Mouse (Mus musculus): Measurements from ENCODE around the gene Camp. TPM values are rescaled to one million over a fixed set of nuclear protein-coding genes. Genes with fewer than 3 reads are reported as not detected.

Camp gene
- polyA plus RNA-seq, 1 experiment from 2014 or later, result 0.91 TPM

GRCm38 (mm10) chr9:109886259-109886658, 36.8 kb upstream of the Camp start:
- ATAC-seq (replicated peaks; ENCODE audit: low FRiP score, low TSS enrichment, low read depth) (peak; percentile 62), DNase-seq (ENCODE audit: low spot score) (no peak)
- no peak overlapping the region for H3K27ac ChIP-seq (ENCODE audit: low read depth)
- H3K4me3 ChIP-seq (ENCODE audit: low read depth, low read length), result no peak overlapping the region
- WGBS, result 60% methylated on average over 4 of the region's 4 CpGs
- no peaks in the 10 kb centered on the region for H3K27me3 ChIP-seq (replicated peaks; ENCODE audit: control insufficient read depth, insufficient read depth, low read length)
- H3K4me1 ChIP-seq (replicated peaks; ENCODE audit: control insufficient read depth, insufficient read depth, low read length), result no peaks in the 10 kb centered on the region
- no peak overlapping the region for H3K4me2 ChIP-seq (ENCODE audit: low read length)
- peaks cover 100% of the 10 kb centered on the region for H3K36me3 ChIP-seq (ENCODE audit: control insufficient read depth, insufficient read depth, low read length)
- no peak overlapping the region for H3K9ac ChIP-seq (ENCODE audit: low read length)
- no peaks in the 10 kb centered on the region for H3K9me3 ChIP-seq (ENCODE audit: control insufficient read depth, low read length)

- Histone ChIP-seq H3K4me3 (ENCODE audit: low read depth, low read length) (no peak overlapping the region), H3K36me3 (ENCODE audit: control insufficient read depth, insufficient read depth, low read length) (peaks cover 70% of the 10 kb centered on the region), H3K27me3 (replicated peaks; ENCODE audit: control insufficient read depth, insufficient read depth, low read length) (no peaks in the 10 kb centered on the region), H3K27ac (ENCODE audit: low read depth) (0 out of 2 replicates have a peak overlapping the region, but pooled peaks have one; percentile 14), H3K9me3 (ENCODE audit: control insufficient read depth, low read length) (no peaks in the 10 kb centered on the region), H3K4me2 (ENCODE audit: low read length) (no peak overlapping the region), H3K4me1 (replicated peaks; ENCODE audit: control insufficient read depth, insufficient read depth, low read length) (peaks cover 12% of the 10 kb centered on the region), H3K9ac (ENCODE audit: low read length) (no peak overlapping the region)
- ATAC-seq (replicated peaks; ENCODE audit: low FRiP score, low TSS enrichment, low read depth), result peak; percentile 4; the same call in 1 of the 2 replicates
- WGBS, result 79% methylated on average over 1 of the region's 1 CpGs
- DNase-seq (ENCODE audit: low spot score), result no peak
Measured at GRCm38 (mm10) chr9:109879305-109879704, 29.9 kb upstream of the Camp start.

- 81% methylated on average over 5 of the region's 5 CpGs for WGBS
- peaks cover 53% of the 10 kb centered on the region for H3K36me3 ChIP-seq (ENCODE audit: control insufficient read depth, insufficient read depth, low read length)
- H3K27me3 ChIP-seq (replicated peaks; ENCODE audit: control insufficient read depth, insufficient read depth, low read length), result no peaks in the 10 kb centered on the region
- peak overlapping the region; percentile 70 for H3K4me2 ChIP-seq (ENCODE audit: low read length)
- no peaks in the 10 kb centered on the region for H3K9me3 ChIP-seq (ENCODE audit: control insufficient read depth, low read length)
- ATAC-seq (replicated peaks; ENCODE audit: low FRiP score, low TSS enrichment, low read depth), result no peak
- no peak overlapping the region for H3K27ac ChIP-seq (ENCODE audit: low read depth)
- peaks cover 12% of the 10 kb centered on the region for H3K4me1 ChIP-seq (replicated peaks; ENCODE audit: control insufficient read depth, insufficient read depth, low read length)
- H3K4me3 ChIP-seq (ENCODE audit: low read depth, low read length), result peak overlapping the region; percentile 100
- no peak for DNase-seq (ENCODE audit: low spot score)
- peak overlapping the region; percentile 96 for H3K9ac ChIP-seq (ENCODE audit: low read length)
Measured at GRCm38 (mm10) chr9:109877666-109878065, 28.2 kb upstream of the Camp start.

GRCm38 (mm10) chr9:109876756-109877155, 27.3 kb upstream of the Camp start:
- peak overlapping the region; percentile 100 for H3K4me3 ChIP-seq (ENCODE audit: low read depth, low read length)
- H3K4me2 ChIP-seq (ENCODE audit: low read length), result peak overlapping the region; percentile 70
- H3K9ac ChIP-seq (ENCODE audit: low read length), result peak overlapping the region; percentile 96
- H3K36me3 ChIP-seq (ENCODE audit: control insufficient read depth, insufficient read depth, low read length), result peaks cover 44% of the 10 kb centered on the region
- no peaks in the 10 kb centered on the region for H3K9me3 ChIP-seq (ENCODE audit: control insufficient read depth, low read length)
- no peaks in the 10 kb centered on the region for H3K27me3 ChIP-seq (replicated peaks; ENCODE audit: control insufficient read depth, insufficient read depth, low read length)
- no peak for ATAC-seq (replicated peaks; ENCODE audit: low FRiP score, low TSS enrichment, low read depth)
- peak overlapping the region; percentile 90; the same call in 1 of the 2 replicates for H3K27ac ChIP-seq (ENCODE audit: low read depth)
- 5% methylated on average over 3 of the region's 3 CpGs for WGBS
- H3K4me1 ChIP-seq (replicated peaks; ENCODE audit: control insufficient read depth, insufficient read depth, low read length), result peaks cover 12% of the 10 kb centered on the region
- no peak for DNase-seq (ENCODE audit: low spot score)

GRCm38 (mm10) chr9:109875695-109876601, 26.5 kb upstream of the Camp start:
- Histone ChIP-seq H3K4me2 (ENCODE audit: low read length) (peak overlapping the region; percentile 70), H3K36me3 (ENCODE audit: control insufficient read depth, insufficient read depth, low read length) (peaks cover 36% of the 10 kb centered on the region), H3K27ac (ENCODE audit: low read depth) (peak overlapping the region; percentile 90), H3K9me3 (ENCODE audit: control insufficient read depth, low read length) (no peaks in the 10 kb centered on the region), H3K4me3 (ENCODE audit: low read depth, low read length) (peak overlapping the region; percentile 100), H3K4me1 (replicated peaks; ENCODE audit: control insufficient read depth, insufficient read depth, low read length) (peaks cover 14% of the 10 kb centered on the region), H3K27me3 (replicated peaks; ENCODE audit: control insufficient read depth, insufficient read depth, low read length) (no peaks in the 10 kb centered on the region), H3K9ac (ENCODE audit: low read length) (peak overlapping the region; percentile 96)
- ATAC-seq (replicated peaks; ENCODE audit: low FRiP score, low TSS enrichment, low read depth), result peak; percentile 59
- DNase-seq (ENCODE audit: low spot score), result peak; percentile 84
- under 1% methylated on average over 69 of the region's 76 CpGs for WGBS

- Histone ChIP-seq H3K4me3 (ENCODE audit: low read depth, low read length) (peak within 1 kb of the TSS; percentile 100), H3K9me3 (ENCODE audit: control insufficient read depth, low read length) (no peaks in the 10 kb centered on the region), H3K36me3 (ENCODE audit: control insufficient read depth, insufficient read depth, low read length) (peaks cover 27% of the 10 kb centered on the region), H3K9ac (ENCODE audit: low read length) (peak within 1 kb of the TSS; percentile 96), H3K4me2 (ENCODE audit: low read length) (peak within 1 kb of the TSS; percentile 70), H3K27ac (ENCODE audit: low read depth) (peak within 1 kb of the TSS; percentile 90), H3K27me3 (replicated peaks; ENCODE audit: control insufficient read depth, insufficient read depth, low read length) (no peaks in the 10 kb centered on the region), H3K4me1 (replicated peaks; ENCODE audit: control insufficient read depth, insufficient read depth, low read length) (peaks cover 15% of the 10 kb centered on the region)
- WGBS, result 8% methylated on average over 33 of the region's 33 CpGs
- DNase-seq (ENCODE audit: low spot score), result peak; percentile 96
- peak; percentile 85 for ATAC-seq (replicated peaks; ENCODE audit: low FRiP score, low TSS enrichment, low read depth)
Measured at GRCm38 (mm10) chr9:109874797-109875691, 25.6 kb upstream of the Camp start, which contains the start of gene Cdc25a. Gene Cdc25a, plus strand, starts transcription at chr9:109875579.

- ATAC-seq (replicated peaks; ENCODE audit: low FRiP score, low TSS enrichment, low read depth) (no peak), DNase-seq (ENCODE audit: low spot score) (no peak)
- Histone ChIP-seq H3K4me3 (ENCODE audit: low read depth, low read length) (no peak overlapping the region), H3K36me3 (ENCODE audit: control insufficient read depth, insufficient read depth, low read length) (no peaks in the 10 kb centered on the region), H3K9ac (ENCODE audit: low read length) (no peak overlapping the region), H3K9me3 (ENCODE audit: control insufficient read depth, low read length) (no peaks in the 10 kb centered on the region), H3K27ac (ENCODE audit: low read depth) (no peak overlapping the region), H3K27me3 (replicated peaks; ENCODE audit: control insufficient read depth, insufficient read depth, low read length) (no peaks in the 10 kb centered on the region), H3K4me2 (ENCODE audit: low read length) (peak overlapping the region; percentile 31), H3K4me1 (replicated peaks; ENCODE audit: control insufficient read depth, insufficient read depth, low read length) (peaks cover 3% of the 10 kb centered on the region; the same call in 1 of the 2 replicates)
- 25% methylated on average over 6 of the region's 6 CpGs for WGBS
Measured at GRCm38 (mm10) chr9:109870983-109871572, 21.7 kb upstream of the Camp start.

- Histone ChIP-seq H3K4me3 (ENCODE audit: low read depth, low read length) (no peak overlapping the region), H3K27me3 (replicated peaks; ENCODE audit: control insufficient read depth, insufficient read depth, low read length) (no peaks in the 10 kb centered on the region), H3K36me3 (ENCODE audit: control insufficient read depth, insufficient read depth, low read length) (no peaks in the 10 kb centered on the region), H3K9ac (ENCODE audit: low read length) (no peak overlapping the region), H3K9me3 (ENCODE audit: control insufficient read depth, low read length) (no peaks in the 10 kb centered on the region), H3K4me1 (replicated peaks; ENCODE audit: control insufficient read depth, insufficient read depth, low read length) (peaks cover 3% of the 10 kb centered on the region; the same call in 1 of the 2 replicates), H3K27ac (ENCODE audit: low read depth) (no peak overlapping the region), H3K4me2 (ENCODE audit: low read length) (no peak overlapping the region)
- ATAC-seq (replicated peaks; ENCODE audit: low FRiP score, low TSS enrichment, low read depth) (no peak), DNase-seq (ENCODE audit: low spot score) (no peak)
- WGBS, result 58% methylated on average over 2 of the region's 2 CpGs
Measured at GRCm38 (mm10) chr9:109866218-109866617, 16.8 kb upstream of the Camp start.
